Mouse (Mus musculus) lung, adult 18-20 months (tissue): ENCODE results near the gene Spa17.

Experiments used
- DNase-seq, 2 experiments: peaks; one replicate each; pipeline ENCODE4 v3.0.0; 2022; ENCODE audit warnings: mixed read lengths in 2 of 2

The Spa17 gene

DNA sequence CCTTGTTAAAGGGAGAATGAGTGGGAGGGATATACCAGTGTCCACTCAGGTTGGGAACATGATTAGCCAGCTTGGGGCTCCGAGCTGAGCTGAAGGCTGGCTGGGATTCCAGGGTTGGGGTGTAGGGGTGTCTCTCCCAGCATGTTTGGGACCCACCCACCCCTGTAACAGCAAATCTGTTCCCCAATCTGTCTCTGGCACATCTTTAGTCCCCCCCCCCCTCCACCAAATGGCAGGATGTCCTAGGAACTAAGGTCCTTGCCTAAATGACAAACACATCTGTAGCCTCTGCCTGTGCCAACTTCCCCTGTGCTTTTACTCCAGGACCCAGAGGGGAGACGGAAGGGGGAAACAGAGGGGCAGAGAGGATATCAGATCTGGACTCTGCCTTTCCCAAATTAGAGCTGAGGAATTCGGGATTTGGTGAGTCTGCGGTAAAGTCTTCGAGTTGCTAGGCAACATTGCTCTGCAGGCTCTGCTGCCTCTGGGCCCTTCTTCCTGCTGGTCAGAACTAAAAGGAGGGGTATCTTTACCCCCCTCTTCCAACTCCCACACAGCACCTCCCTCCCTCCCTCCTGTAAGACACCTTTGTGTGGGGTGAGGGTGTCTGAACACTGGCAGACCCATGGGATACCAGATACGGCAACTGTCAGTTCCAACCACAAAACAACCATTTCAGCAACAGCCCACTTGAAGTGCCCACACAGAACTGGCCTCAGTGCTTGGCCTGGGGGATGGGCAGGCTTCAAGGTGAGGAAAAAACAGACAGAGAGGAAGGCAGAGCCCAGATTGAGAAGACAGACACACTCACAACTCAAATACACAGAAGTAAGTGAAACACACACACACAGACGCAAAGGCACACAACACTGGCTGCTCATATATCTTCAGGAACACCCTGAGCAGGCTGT, 58.4 kb downstream of the Spa17 start, which contains the start of gene Siae:
Gene Siae, plus strand, starts transcription at position 861 of the 911 bp plus-strand sequence.
- no peak for DNase-seq

DNA sequence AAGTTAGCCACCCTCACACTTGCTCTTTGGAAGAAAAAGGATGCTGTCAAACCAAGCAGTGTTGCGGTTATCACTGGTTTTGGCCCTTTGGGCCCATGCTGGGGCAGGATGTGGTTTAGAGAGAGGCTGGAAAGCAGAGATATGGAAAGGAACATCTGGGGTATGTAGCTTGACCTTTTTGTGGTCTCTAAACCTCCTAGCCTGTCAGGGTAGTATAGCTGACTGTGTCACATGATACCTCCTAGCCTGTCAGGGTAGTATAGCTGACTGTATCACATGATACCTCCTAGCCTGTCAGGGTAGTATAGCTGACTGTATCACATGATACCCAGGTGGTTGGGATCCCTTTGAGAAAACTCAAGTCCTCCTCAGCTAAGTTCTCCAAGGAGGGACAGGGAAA, 59.2 kb downstream of the Spa17 start:
- no peak for DNase-seq
